Mouse (Mus musculus) intestine, embryonic 16.5 days (tissue): Measurements from ENCODE around the gene Daam2. TPM values are rescaled to one million over a fixed set of nuclear protein-coding genes. Genes with fewer than 3 reads are reported as not detected.

Source experiments
- polyA plus RNA-seq: library from polyadenylated mRNA; unstranded; fragments of >200 nt; fragmentation: Nextera tagmentation; extraction: Ambion mirVana; gene quantifications from 2 replicates; pipeline ENCODE4 v1.2.1, GENCODE M21; 2015

Daam2 gene
- polyA plus RNA-seq, 1 experiment from 2014 or later, result 3.5 TPM

Other genes starting within 250 kb of the Daam2 start
- 11.4 and 14.6 TPM in 2 replicates for gene Mocs1, start 136.0 kb downstream of the Daam2 start, polyA plus RNA-seq
- gene Kif6, start 50.8 kb upstream of the Daam2 start, polyA plus RNA-seq, result 1.1 and 1.2 TPM in 2 replicates